Mouse (Mus musculus): ENCODE data around the gene Meis2.

- TF ChIP-seq ZC3H11A (IDR thresholded peaks at IDR 0.05; ENCODE audit: borderline replicate concordance, low read depth, low read length), result no peak
- no peak for TF ChIP-seq MAFK (IDR thresholded peaks at IDR 0.05; ENCODE audit: insufficient read depth, low read depth, low read length)
These were observed 11.3 kb upstream of the Meis2 start for GRCm38 (mm10) chr2:116076752-116077480.

Measured in ES-E14 (cell line).